Mouse (Mus musculus) mouse trophoblast stem cell (cell line): ENCODE results near the gene C2cd4c.

Source experiments
- in situ Hi-C, 2 experiments: fragments of 300-500 bp; cut with MseI, MboI; formaldehyde crosslinking; loops; 2 replicates in 1 of 2; 3 replicates in 1 of 2; pipeline ENCODE4 v1.15.1; 2025

The C2cd4c gene

GRCm38 (mm10) chr10:79612192-79613135, 1.4 kb downstream of the C2cd4c start:
- in situ Hi-C loops: no loop called here

DNA sequence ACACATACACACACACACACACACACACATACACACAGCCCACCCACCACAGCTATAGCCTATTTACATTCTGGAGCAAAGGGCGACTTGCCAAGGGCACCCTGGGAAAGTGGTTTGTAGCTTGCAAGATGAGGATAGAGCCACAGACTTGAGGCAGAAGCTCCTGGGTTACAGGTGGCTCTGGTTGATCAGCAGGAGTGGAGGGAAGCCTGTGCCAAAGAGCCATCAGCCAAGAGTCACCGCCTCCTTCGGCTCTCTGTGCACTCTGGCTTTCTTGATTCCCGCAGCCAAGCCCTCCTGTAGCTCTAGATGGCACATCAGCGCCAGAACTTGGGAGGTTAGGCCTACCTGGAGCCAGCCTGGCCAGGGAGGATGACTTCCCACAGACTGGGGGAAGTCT, 2.5 kb downstream of the C2cd4c start:
- in situ Hi-C loops: no loop called here

GRCm38 (mm10) chr10:79609276-79609675, 4.5 kb downstream of the C2cd4c start:
- in situ Hi-C loops: no loop called here

DNA sequence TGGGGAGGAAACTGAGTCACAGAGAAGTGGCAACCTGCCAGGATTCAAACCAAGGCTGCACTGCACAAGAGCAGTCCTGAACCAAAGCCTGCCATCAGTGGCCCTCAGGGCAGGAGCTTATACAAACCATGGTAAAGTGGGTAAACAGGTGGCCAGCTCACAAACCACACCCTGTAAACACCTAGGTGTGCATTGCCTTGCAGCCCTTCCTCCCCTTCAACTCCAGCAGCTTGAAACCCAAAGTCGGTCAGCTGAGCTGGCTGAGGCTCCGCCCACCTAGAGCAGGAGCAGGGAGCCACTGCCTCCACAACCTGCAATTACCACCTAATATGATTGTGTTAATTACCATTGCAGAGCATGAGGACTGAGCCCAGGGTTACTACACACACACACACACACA, 5.9 kb downstream of the C2cd4c start:
- in situ Hi-C loops: no loop called here

DNA sequence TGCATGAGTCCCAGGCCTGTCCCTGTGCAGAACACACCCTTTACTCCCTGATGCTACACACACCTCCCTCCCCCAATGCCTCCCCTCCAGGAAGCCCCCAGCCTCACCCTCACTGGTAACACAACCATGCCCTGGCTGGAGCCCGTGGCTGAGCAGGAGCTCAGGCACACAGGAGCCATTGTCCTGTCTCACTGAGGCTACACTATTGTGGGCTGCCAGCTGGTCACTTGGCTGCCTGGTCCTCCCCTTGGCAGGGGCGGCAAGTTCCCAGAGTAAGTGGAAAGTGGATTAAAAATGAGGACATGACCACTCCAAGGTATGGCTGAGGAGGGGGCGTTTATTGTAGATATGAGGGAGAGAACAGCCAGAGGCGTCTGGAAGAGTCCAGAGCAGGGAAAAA, 7.3 kb downstream of the C2cd4c start:
- in situ Hi-C loops: no loop called here

DNA sequence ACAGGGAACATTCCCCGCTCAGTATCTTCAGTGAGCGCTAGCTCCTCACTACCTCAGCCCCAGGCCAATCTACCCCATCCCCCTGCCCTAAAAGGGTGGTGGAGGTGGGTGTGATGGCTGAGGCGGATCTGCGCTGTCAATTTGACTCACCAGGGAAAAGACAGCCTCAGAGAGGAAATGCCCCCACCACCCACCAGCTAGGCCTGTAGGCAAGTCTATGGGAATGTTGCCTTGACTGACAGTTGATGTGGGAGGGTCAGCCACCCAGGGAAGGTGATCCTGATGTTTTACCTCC, 15.9 kb downstream of the C2cd4c start:
- in situ Hi-C loops: loop anchor here (5.0 kb wide), 2 partner anchors 49 to 54 kb away; partner anchors contain the start of gene Odf3l2 (in 1 of the 2)

GRCm38 (mm10) chr10:79597051-79597935, 16.5 kb downstream of the C2cd4c start:
- in situ Hi-C loops: loop anchor here (5.0 kb wide), 2 partner anchors 50 to 55 kb away; partner anchors contain the start of gene Odf3l2 (in 1 of the 2)

GRCm38 (mm10) chr10:79595590-79595929, 18.3 kb downstream of the C2cd4c start:
- in situ Hi-C loops: loop anchor here (5.0 kb wide), 2 partner anchors 52 to 57 kb away; partner anchors contain the start of gene Odf3l2 (in 1 of the 2)

DNA sequence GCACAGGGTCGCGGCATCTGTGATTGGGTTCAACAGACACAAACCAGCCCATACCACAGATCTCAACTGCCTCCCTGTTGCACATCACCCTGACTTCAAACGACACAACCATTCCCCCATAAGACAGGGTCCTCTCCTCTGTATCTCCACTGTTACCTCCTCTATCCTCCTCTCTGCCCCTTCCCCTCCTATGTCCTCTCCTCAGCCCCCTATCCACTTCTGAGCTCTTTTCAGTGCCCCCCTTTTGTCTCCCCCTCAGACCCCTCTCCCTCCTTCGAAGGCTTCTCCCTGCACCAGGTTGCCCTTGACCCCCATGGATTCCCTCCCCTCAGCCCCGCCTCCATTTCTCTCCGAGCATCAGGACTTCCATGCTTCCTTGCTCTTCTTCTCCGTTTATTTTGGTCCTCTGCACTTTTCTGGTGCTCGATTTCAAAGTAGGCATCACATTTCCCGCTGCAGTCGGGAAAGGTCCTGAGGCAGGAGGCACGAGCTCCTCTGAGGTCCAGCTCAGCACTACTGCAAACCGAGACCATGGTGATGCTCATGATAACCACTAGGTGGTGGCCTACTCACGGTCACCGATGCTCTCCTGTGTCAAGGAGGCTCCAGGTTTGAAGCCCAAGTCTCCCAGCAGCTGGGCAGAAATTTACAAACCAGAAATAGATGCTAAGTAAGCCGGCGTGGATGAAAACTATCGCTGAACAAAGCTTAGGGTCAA, 18.8 kb downstream of the C2cd4c start:
- in situ Hi-C loops: loop anchor here (5.0 kb wide), 2 partner anchors 52 to 57 kb away; partner anchors contain the start of gene Odf3l2 (in 1 of the 2)

GRCm38 (mm10) chr10:79594111-79594510, 19.7 kb downstream of the C2cd4c start:
- in situ Hi-C loops: no loop called here

GRCm38 (mm10) chr10:79590702-79591101, 23.1 kb downstream of the C2cd4c start:
- in situ Hi-C loops: no loop called here

- in situ Hi-C loops: no loop called here
These were observed 26.1 kb downstream of the C2cd4c start for GRCm38 (mm10) chr10:79587752-79588126.

DNA sequence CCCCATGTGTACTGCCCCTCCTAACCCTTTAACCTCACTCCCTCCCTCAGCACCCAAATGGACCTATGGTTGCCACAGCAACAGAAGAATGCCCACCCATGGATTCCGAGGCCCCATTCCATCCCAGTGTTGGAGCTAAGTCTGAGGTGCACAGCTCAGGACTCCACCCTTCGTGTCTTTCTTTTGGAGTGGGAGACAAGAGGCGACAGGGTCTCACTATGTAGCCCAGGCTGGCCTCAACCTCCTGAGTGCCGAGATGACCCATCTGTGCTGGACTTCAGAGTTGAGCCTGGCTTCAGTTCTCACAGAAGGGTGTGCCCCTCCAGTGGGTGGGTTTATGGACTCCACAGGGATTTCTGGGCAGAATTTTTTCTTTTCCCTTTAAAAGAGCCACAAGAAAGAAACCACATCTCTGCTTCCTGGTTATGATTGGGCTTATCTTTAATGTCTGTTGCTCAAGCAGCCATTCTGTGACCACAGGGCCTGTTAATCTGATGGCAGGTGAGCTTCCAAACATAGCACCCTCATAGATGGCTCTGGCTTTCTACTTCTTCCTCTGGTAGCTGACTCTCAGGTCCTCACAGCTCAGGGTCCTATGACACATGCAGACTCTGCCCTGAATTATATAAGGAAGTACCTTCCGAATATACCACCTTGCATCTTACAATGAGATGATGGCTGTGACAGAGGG, 26.6 kb downstream of the C2cd4c start, which contains the start of gene Theg:
TSS of gene Theg (minus strand) at position 271 of the 691 bp plus-strand sequence.
- in situ Hi-C loops: no loop called here

- in situ Hi-C loops: no loop called here
These were observed 27.6 kb downstream of the C2cd4c start for GRCm38 (mm10) chr10:79586243-79586642.

GRCm38 (mm10) chr10:79585723-79586122, 28.1 kb downstream of the C2cd4c start:
- in situ Hi-C loops: no loop called here

DNA sequence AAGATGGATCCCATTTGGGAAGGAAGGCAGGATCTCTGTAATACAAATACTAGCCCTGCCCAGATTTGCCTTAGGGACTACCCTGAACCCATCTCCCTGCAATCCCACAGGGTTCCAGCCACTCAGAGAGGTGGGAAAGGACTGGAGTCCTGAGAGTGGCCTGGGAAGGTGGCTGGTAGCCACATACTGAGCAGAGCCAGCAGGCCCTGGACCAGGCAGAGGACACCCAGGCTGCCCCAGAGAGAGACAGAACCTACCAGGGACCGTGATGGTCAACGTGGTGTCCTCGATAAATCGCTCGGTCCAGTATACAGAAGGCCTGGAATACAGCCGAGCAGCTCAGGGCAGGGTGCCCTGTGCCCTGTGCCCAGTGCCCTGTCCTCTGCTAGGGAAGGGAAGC, 28.7 kb downstream of the C2cd4c start:
- in situ Hi-C loops: no loop called here

DNA sequence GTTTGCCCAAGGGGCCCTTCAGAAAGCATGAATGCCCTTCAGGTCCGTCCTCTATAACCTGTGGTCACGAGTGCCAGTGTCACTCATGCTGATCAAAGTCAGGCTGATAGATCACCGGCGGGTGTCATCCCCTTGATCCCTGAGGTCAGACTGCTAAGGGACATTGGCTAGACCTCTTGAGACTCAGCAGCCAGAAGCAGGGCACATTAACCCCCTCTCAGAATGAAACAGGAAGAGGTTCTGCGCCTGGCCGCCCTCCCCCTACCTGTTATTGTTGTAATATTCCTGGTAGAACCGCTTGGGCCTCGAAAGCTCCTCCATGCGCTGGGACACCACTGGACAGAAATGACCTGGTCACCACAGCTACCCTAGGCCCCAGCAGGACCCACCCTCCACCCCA, 29.4 kb downstream of the C2cd4c start:
- in situ Hi-C loops: no loop called here

DNA sequence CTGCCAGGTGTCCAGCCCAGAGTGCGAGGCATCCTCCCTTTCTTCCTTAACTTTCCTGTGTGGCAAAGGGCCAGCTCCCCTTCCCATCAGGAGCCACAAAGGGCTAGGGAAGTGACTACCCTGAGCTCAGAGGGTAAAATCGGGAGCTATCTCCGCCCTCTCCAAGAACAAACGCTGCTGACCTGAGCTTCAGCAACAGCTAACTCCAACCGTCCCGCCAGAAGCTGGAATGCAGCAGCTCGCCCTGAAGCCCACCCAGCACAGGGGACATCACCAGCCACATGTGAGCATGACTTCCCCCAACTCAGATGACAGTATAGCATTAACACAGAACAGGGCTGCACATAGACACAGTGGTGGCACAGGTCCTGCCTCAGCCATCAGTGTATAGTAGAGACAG, 29.8 kb downstream of the C2cd4c start:
- in situ Hi-C loops: no loop called here

GRCm38 (mm10) chr10:79581501-79581900, 32.3 kb downstream of the C2cd4c start:
- in situ Hi-C loops: no loop called here

- in situ Hi-C loops: no loop called here
These were observed 33.0 kb downstream of the C2cd4c start for GRCm38 (mm10) chr10:79580811-79581210.

DNA sequence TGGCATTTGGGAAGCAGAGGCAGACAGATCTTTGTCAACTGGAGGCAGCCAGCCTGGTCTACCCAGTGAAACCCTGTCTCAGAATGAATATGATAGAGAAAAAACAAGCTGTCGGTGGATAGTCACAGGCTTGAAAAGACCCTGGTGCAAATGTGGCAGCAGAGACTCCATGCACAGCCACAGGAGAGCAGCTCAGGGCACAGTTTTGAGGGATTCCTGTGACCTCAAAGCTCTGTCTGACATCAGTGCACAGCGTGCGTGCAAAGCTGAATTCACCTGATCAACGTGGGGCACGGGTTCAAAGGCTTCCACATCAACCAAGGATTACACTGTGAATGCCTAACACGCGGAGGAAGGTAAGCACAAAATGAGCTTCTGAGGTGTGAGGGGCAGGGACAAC, 33.5 kb downstream of the C2cd4c start:
- in situ Hi-C loops: no loop called here
